Mouse (Mus musculus): Measurements from ENCODE around the gene Pcbd2. TPM values are rescaled to one million over a fixed set of nuclear protein-coding genes. Genes with fewer than 3 reads are reported as not detected.
A peak's percentile ranks its signal among the peaks of the same experiment; 100 is the strongest.

Pcbd2 gene
- total and polyA plus RNA-seq, 3 experiments, result 32.0 to 69.4 TPM; not detected in 1

DNA sequence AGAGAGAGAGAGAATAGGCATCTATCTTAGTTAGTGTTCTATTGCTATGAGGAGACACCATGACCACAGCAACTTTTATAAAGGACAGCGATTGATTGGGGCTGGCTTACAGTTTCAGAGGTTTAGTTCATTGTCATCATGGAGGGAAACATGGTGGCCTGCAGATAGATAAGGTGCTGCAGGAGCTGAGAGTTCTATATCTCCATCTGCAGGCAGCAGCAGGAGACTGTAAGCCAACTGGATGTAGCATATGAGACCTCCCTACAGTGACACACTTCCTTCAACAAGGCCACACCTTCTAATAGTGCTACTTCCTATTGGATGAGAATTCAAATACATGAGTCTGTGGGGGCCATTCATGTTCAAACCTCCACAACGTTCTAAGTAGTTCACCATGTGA lies 5.0 kb downstream of the Pcbd2 start:
- no peaks in the 10 kb centered on the region; a peak in 1 of 4 replicates for H3K36me3 ChIP-seq (ENCODE audit: control insufficient read depth in 1 of 2, insufficient read depth in 2 of 2, low read length in 2 of 2)
- peaks cover 0 to 3% of the 10 kb centered on the region in 2 experiments; a peak in 1 of 4 replicates for H3K4me1 ChIP-seq (ENCODE audit: control insufficient read depth in 1 of 2, insufficient read depth in 2 of 2, low read length in 2 of 2)
- no peak overlapping the region for H3K9ac ChIP-seq (ENCODE audit: control insufficient read depth, low read depth, low read length, poor library complexity, severe bottlenecking)
- DNase-seq (ENCODE audit: low read depth, low spot score), result peak; percentile 86
- no peaks in the 10 kb centered on the region for H3K27me3 ChIP-seq (ENCODE audit: control insufficient read depth in 1 of 2, insufficient read depth in 2 of 2, low read length in 2 of 2)
- peak overlapping the region; percentile 34; the same call in 1 of the 2 replicates for H3K27ac ChIP-seq (ENCODE audit: control insufficient read depth, low read depth, low read length)
- no peak overlapping the region for H3K4me3 ChIP-seq (ENCODE audit: control insufficient read depth in 1 of 2, insufficient read depth in 1 of 2, low read depth in 2 of 2, low read length in 2 of 2)
- no peaks in the 10 kb centered on the region for H3K9me3 ChIP-seq (replicated peaks; ENCODE audit: insufficient read depth, low read length)
- peaks cover 7% of the 10 kb centered on the region; the same call in 1 of the 2 replicates for H3K79me2 ChIP-seq (ENCODE audit: control insufficient read depth, insufficient read depth, low read length, poor library complexity)
- no peak for TF ChIP-seq HCFC1 (IDR thresholded peaks at IDR 0.05; ENCODE audit: low read depth, low read length)
- TF ChIP-seq MEF2A (IDR thresholded peaks at IDR 0.05; ENCODE audit: extremely low read depth, insufficient replicate concordance, low read depth, low read length, poor library complexity, severe bottlenecking), result no peak
- TF ChIP-seq MAX (IDR thresholded peaks at IDR 0.05; ENCODE audit: low read length), result peak; percentile 60; the same call in 1 of the 2 replicates
- TF ChIP-seq ZNF384 (IDR thresholded peaks at IDR 0.05; ENCODE audit: low read depth, low read length), result peak; percentile 58; the same call in 1 of the 2 replicates
- no peak for TF ChIP-seq UBTF (IDR thresholded peaks at IDR 0.05; ENCODE audit: borderline replicate concordance, insufficient read depth, low read depth, low read length)
- 0 out of 4 replicates have a peak, but pooled peaks of 1 of the 2 experiments have one; percentile 41 for TF ChIP-seq POLR2A (IDR thresholded peaks at IDR 0.05; ENCODE audit: control insufficient read depth in 1 of 2, insufficient read depth in 1 of 2, low read depth in 1 of 2, low read length in 2 of 2, poor library complexity in 1 of 2)
- TF ChIP-seq NRF1 (IDR thresholded peaks at IDR 0.05; ENCODE audit: insufficient read depth, low read depth, low read length, poor library complexity, severe bottlenecking), result no peak
- no peak for TF ChIP-seq POLR2AphosphoS2 (IDR thresholded peaks at IDR 0.05; ENCODE audit: low read length)
- no peak for TF ChIP-seq E2F4 (IDR thresholded peaks at IDR 0.05; ENCODE audit: borderline replicate concordance, low read depth, low read length)
- no peak for TF ChIP-seq USF1 (IDR thresholded peaks at IDR 0.05; ENCODE audit: low read depth, low read length)
- no peak for TF ChIP-seq USF2 (IDR thresholded peaks at IDR 0.05; ENCODE audit: borderline replicate concordance in 1 of 2, insufficient read depth in 1 of 2, low read depth in 1 of 2, low read length in 2 of 2)
- TF ChIP-seq EP300 (IDR thresholded peaks at IDR 0.05; ENCODE audit: low read depth in 1 of 2, low read length in 2 of 2), result peak; percentile 46 to 58; a peak in 3 of 4 replicates
- TF ChIP-seq KAT2A (conservative IDR thresholded peaks at IDR 0.05; ENCODE audit: low read depth, low read length), result no peak
- no peak for TF ChIP-seq ZKSCAN1 (IDR thresholded peaks at IDR 0.05; ENCODE audit: low read depth, low read length)
- TF ChIP-seq RCOR1 (IDR thresholded peaks at IDR 0.05; ENCODE audit: low read depth, low read length), result 0 out of 2 replicates have a peak, but pooled peaks have one; percentile 26
- TF ChIP-seq CHD1 (IDR thresholded peaks at IDR 0.05; ENCODE audit: low read depth, low read length), result no peak
- TF ChIP-seq MAZ (IDR thresholded peaks at IDR 0.05; ENCODE audit: low read depth, low read length), result no peak
- 0 out of 2 replicates have a peak, but pooled peaks have one; percentile 53 for TF ChIP-seq MYC (IDR thresholded peaks at IDR 0.05; ENCODE audit: low read depth, low read length)
- no peak for TF ChIP-seq RAD21 (IDR thresholded peaks at IDR 0.05; ENCODE audit: low read depth, low read length)
- TF ChIP-seq GATA1 (IDR thresholded peaks at IDR 0.05; ENCODE audit: low read depth, low read length), result peak; percentile 77
- peak; percentile 27; the same call in 1 of the 2 replicates for TF ChIP-seq SMC3 (IDR thresholded peaks at IDR 0.05; ENCODE audit: low read depth, low read length)
- TF ChIP-seq CHD2 (IDR thresholded peaks at IDR 0.05; ENCODE audit: low read length), result no peak
- TF ChIP-seq TBP (IDR thresholded peaks at IDR 0.05; ENCODE audit: low read depth, low read length), result peak; percentile 70; the same call in 1 of the 2 replicates
- no peak for TF ChIP-seq GABPA (IDR thresholded peaks at IDR 0.05; ENCODE audit: low read depth, low read length)
- TF ChIP-seq MYB (IDR thresholded peaks at IDR 0.05; ENCODE audit: low read depth, low read length), result no peak
- TF ChIP-seq ZMIZ1 (IDR thresholded peaks at IDR 0.05; ENCODE audit: low read depth, low read length), result no peak
- TF ChIP-seq ETS1 (IDR thresholded peaks at IDR 0.05; ENCODE audit: low read depth, low read length), result peak; percentile 29; the same call in 1 of the 2 replicates
- TF ChIP-seq TAL1 (IDR thresholded peaks at IDR 0.05; ENCODE audit: low read length), result peak; percentile 73
- TF ChIP-seq NELFE (IDR thresholded peaks at IDR 0.05; ENCODE audit: low read depth, low read length), result 0 out of 2 replicates have a peak, but pooled peaks have one; percentile 11
- TF ChIP-seq ZC3H11A (IDR thresholded peaks at IDR 0.05; ENCODE audit: low read depth, low read length), result no peak
- 0 out of 2 replicates have a peak, but pooled peaks have one; percentile 55 for TF ChIP-seq TCF12 (IDR thresholded peaks at IDR 0.05; ENCODE audit: low read depth, low read length)
- TF ChIP-seq MAFK (IDR thresholded peaks at IDR 0.05; ENCODE audit: borderline replicate concordance, low read depth, low read length), result no peak
- peak in 1 of 3 experiments; percentile 38; a peak in 2 of 6 replicates for TF ChIP-seq CTCF (IDR thresholded peaks at IDR 0.05 in 2 of 3, conservative IDR thresholded peaks at IDR 0.05 in 1 of 3; ENCODE audit: control insufficient read depth in 1 of 3, insufficient read depth in 1 of 3, low read depth in 2 of 3, low read length in 3 of 3, poor library complexity in 1 of 3, severe bottlenecking in 1 of 3)
- no peak for TF ChIP-seq BHLHE40 (IDR thresholded peaks at IDR 0.05; ENCODE audit: borderline replicate concordance, low read depth, low read length)
- no peak for TF ChIP-seq POLR2AphosphoS5 (IDR thresholded peaks at IDR 0.05; ENCODE audit: borderline replicate concordance, low read depth, low read length)
- 0 out of 2 replicates have a peak, but pooled peaks have one; percentile 39 for TF ChIP-seq ELF1 (IDR thresholded peaks at IDR 0.05; ENCODE audit: low read depth, low read length)

Data from MEL (cell line).